Mouse (Mus musculus): Measurements from ENCODE around the gene Cenpv.

- TF ChIP-seq CTCF (IDR thresholded peaks at IDR 0.05; ENCODE audit: low read depth): no peak
- TF ChIP-seq EP300 (IDR thresholded peaks at IDR 0.05; ENCODE audit: low read depth): no peak
Observed at GRCm38 (mm10) chr11:62537590-62537989, 1.5 kb downstream of the Cenpv start.

Data from liver, embryonic 14.5 days (tissue).